Mouse (Mus musculus) frontal cortex, postnatal 14 days (tissue): Measurements from ENCODE around the gene Tcf23.

Experiments used
- DNase-seq, 2 experiments: peaks; one replicate each; pipeline ENCODE4 v3.0.0; 2022; ENCODE audit warnings: low spot score in 2 of 2

Tcf23 gene

GRCm38 (mm10) chr5:30968416-30968815 is at the start of gene Tcf23:
Tcf23 (plus strand) TSS chr5:30968662.
- no peak for DNase-seq

GRCm38 (mm10) chr5:30918691-30919090 is 49.8 kb upstream of the Tcf23 start:
- no peak for DNase-seq

- no peak for DNase-seq
Observed at GRCm38 (mm10) chr5:30919831-30920614, 48.4 kb upstream of the Tcf23 start.

GRCm38 (mm10) chr5:30920621-30921020 is 47.8 kb upstream of the Tcf23 start:
- DNase-seq, result no peak

DNA sequence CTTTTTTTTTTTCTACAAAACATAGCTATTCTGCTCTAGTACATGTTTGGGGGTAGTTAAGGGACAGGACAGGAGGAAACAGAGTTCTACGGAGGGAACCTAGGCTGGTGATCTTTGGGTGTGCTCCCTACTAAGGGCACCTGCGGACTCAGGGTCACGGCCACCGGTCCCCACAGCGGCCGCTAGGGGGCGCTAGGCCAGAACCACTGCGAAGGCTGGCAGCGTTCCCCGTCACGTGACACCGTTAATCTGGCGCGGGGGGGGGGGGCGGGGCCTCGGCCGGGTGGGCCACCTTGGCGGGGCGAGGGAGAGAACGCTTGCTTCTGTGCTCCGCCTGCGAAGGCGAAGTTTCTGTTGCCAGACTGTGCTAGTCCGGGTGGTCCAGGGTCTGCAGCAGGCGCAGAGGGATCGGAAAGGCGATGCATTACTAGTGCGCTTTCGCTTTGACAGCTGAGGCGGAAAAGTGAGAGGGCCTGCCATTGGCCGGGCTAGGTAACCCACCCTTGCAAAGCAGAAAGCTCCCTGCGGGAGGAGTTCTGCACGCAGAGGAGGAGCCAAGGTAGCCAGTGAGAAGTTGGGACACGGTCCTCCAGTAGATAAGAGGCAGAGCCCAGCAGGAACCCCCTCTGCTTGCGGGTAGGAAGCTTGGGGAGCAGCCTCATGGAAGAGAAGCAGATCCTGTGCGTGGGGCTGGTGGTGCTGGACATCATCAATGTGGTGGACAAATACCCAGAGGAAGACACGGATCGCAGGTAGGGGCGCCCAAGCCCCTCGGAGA is 47.0 kb upstream of the Tcf23 start, which contains the start of gene Khk:
Khk (plus strand) TSS at position 176 of the 778 bp plus-strand sequence.
- DNase-seq, result peak; percentile 69 to 81

DNA sequence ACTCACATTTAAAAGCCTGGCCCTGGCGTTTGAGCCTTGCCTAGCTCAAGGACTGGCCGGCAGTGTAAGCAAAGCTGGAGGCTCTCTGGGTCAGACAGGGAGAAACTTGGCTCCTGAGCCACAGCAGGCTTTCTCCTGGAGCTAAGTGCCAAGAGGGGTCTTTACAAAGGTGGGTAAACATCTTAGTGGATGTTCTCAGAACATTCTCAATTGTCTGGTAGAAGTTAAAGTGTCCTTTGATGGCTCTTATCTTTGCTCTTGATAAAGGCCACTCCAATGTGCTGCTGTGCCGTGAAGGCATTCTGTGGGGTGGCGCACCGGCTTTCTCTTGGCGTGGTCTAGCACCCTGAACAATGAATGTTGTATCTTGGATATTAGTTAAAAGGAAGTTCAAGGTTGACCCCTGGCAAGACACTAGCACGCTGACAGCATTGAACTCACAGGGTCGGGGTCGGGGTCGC is 45.9 kb upstream of the Tcf23 start:
- no peak for DNase-seq

DNA sequence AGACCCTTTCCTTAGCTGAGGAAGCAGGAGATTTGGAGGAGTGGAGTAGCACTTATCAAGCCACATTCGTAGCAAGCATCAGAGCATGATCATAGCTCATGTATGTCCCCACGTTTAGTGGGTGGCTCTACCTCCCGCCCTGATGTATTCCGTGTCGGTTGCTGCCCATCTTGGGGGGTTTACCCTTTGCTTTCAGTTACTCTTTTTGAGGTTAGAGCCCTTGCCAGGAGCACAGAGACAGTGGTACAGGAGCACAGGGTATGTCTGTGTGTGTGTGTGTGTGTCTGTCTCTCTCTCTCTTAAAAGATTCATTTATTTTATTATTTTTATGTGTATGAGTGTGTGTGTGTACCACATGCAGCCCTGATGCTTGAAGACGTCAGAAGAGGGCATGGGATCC is 45.3 kb upstream of the Tcf23 start:
- DNase-seq, result no peak

GRCm38 (mm10) chr5:30924614-30925013 is 43.8 kb upstream of the Tcf23 start:
- no peak for DNase-seq

GRCm38 (mm10) chr5:30925217-30925616 is 43.2 kb upstream of the Tcf23 start:
- no peak for DNase-seq

DNA sequence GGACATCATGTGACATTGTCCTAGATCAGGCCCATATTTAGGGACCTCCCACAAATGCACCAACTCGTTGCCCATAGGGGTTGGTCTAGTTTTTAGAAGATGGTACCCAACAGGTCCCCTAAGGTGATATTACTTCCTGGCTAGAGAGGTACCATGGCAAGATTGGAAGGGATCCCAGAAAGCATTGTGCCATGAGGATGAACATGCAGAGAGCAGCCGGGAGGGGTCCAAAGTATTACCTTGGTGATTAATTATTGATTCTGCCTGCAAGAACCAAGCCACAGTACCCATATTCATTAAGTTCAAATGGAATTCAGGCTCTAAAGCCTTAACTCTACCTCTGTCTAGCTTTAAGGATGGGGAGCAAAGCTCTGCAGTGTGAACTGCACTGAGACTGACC is 42.4 kb upstream of the Tcf23 start:
- no peak for DNase-seq

- no peak for DNase-seq
Observed at GRCm38 (mm10) chr5:30927945-30928529, 40.4 kb upstream of the Tcf23 start.

DNA sequence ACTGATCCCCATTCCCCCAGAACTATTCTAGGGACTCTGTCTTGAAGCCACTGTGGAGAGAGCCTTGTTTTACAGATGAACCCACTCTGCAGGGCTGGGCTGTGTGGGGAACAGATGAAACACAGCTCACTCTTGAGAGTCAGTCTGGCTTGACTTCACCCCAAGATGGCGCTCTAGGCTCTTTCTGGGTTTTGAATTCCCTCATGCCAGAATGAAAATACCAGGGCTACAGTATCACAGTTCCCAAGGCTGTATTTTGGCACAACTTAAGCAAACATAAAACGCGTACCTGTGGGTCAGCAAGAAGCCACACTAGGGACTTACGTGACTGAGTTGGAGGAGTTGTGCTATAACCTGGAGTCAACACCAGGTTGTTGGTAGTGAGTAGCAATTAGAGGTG is 38.3 kb upstream of the Tcf23 start:
- DNase-seq, result peak in 1 of 2 experiments; percentile 78

DNA sequence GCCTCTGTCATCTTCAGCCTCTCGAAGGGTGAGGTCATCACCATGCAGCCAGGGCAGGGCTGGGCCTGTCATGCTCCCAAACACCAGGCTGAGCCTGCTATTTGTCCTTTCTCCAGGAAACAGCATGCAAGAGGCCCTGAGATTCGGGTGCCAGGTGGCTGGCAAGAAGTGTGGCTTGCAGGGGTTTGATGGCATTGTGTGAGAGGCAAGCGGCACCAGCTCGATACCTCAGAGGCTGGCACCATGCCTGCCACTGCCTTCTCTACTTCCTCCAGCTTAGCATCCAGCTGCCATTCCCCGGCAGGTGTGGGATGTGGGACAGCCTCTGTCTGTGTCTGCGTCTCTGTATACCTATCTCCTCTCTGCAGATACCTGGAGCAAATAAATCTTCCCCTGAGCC is 37.6 kb upstream of the Tcf23 start:
- no peak for DNase-seq

DNA sequence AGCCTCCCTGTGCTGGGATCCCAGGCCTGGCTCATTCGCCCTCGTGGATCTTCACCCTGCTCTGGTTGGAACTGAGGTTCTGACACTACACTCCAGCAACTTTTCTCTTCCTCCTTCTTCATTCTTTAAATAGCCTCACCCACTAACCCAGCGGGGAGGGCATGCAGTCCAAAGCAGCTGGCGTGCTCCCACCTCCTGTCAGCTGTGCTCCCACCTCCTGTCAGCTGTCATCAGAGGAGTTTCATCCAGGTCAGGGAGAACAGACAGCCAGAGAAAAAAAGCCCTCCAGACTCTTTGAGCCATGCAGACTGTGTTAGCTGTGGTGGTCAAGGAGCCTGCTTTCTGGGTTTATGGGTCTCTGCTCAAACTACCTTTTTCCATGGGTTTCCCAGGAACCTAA is 37.1 kb upstream of the Tcf23 start:
- DNase-seq, result no peak

DNA sequence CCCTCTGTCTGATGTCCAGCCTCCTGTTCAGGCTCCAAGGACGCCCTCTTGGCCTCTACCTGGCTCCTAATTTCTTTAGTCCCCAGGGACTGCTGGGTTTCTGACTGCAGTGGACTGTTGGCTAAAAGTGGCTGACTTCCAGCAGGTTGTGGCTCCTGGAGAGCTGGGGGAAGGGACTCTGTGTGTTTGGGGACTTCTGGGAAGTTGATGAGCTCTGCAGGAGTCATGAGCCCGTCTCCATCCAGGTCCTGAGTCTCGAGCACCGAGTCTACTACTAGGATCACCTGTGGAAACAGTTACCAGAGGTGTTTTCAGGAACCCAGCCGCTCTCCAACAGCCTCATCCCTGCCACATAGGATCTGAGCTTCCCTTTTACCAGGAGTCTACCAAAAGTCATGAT is 34.8 kb upstream of the Tcf23 start:
- no peak for DNase-seq

- DNase-seq, result no peak
Observed at GRCm38 (mm10) chr5:30934725-30935461, 33.6 kb upstream of the Tcf23 start.

DNA sequence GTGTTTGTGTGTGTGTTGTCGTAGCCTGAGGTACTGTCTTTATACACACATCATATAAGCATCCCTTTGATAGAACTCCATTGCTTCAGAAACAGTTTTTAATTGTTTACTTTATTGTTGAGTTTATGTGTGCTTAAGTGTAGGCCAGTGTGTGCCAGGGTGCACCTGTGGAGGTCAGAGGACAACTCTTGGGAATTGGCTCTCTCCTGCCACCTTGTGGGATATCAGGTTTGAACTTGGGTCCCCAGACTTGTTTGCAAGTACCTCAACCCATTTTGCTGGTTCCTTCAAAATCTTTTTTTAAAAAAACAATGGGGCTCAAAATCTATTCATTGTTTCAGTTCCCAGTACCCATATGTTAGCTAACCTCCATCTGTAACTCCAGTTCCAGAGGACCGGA is 25.5 kb upstream of the Tcf23 start:
- DNase-seq, result no peak

DNA sequence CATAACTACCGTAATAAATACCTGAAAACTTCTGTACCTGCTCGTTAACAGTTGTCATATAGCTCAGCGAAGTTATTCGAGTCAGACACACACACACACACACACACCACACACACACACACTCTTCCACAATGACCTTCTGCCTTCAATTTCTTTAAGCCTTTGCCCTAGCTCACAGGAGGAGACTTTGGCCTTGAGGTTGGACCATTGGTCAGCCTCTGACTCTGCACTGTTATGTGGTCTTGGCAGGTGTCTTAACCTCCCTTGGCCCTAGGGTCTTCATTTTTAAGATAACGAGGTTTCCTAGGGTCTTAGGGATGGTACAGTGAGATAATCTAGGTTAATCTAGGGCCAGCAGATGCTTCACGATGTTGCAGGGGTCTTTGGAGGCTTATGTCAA is 24.1 kb upstream of the Tcf23 start:
- no peak for DNase-seq

- peak in 1 of 2 experiments; percentile 58 for DNase-seq
Observed at GRCm38 (mm10) chr5:30944956-30945781, 23.3 kb upstream of the Tcf23 start, which contains the start of gene Cgref1. Cgref1 (minus strand) TSS chr5:30945591.

DNA sequence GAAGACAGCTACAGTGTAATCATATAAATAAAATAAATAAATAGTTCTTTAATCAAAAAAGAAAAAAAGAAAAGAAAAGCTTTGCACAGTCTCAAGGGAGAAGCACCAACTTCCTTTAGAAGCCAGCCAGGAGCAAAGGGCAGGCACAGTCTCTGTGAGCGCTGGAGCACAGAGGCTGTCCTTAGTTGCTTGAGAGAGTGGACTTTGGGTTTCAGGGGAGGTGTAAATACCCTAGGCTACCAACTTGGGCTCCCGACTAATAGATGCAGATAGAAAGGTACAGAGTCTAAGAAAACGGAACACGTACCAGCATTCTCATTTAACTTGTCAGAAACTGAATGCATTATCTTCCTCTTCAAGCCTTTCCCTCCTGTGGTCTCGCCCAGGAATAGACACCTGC is 19.8 kb upstream of the Tcf23 start:
- DNase-seq, result no peak
